Mouse (Mus musculus): ENCODE data around the gene Slc35e3. TPM values are rescaled to one million over a fixed set of nuclear protein-coding genes. Genes with fewer than 3 reads are reported as not detected.
"Not testable (repeated sequence)": the region's sequence is repeated elsewhere in the genome, so short reads cannot be mapped to it uniquely, and the experiment has no call there.

Gene Slc35e3
- polyA plus RNA-seq, 1 experiment: 8.2 TPM

GRCm38 (mm10) chr10:117762281-117762830 is 16.2 kb upstream of the Slc35e3 start:
- DNase-seq (ENCODE audit: low read depth): no peak

GRCm38 (mm10) chr10:117761551-117761950 is 15.4 kb upstream of the Slc35e3 start:
- DNase-seq (ENCODE audit: low read depth): no peak

GRCm38 (mm10) chr10:117760831-117761335 is 14.7 kb upstream of the Slc35e3 start:
- DNase-seq (ENCODE audit: low read depth): no peak

GRCm38 (mm10) chr10:117759844-117760630 is 13.9 kb upstream of the Slc35e3 start:
- DNase-seq (ENCODE audit: low read depth): no peak

GRCm38 (mm10) chr10:117758749-117759727 is 12.9 kb upstream of the Slc35e3 start:
- DNase-seq (ENCODE audit: low read depth): no peak

- not testable (repeated sequence) for DNase-seq (ENCODE audit: low read depth)
Observed at GRCm38 (mm10) chr10:117758344-117758743, 12.2 kb upstream of the Slc35e3 start.

GRCm38 (mm10) chr10:117757796-117758342 is 11.7 kb upstream of the Slc35e3 start:
- no peak for DNase-seq (ENCODE audit: low read depth)

GRCm38 (mm10) chr10:117757259-117757658 is 11.1 kb upstream of the Slc35e3 start:
- no peak for DNase-seq (ENCODE audit: low read depth)

- DNase-seq (ENCODE audit: low read depth): no peak
Observed at GRCm38 (mm10) chr10:117756784-117757183, 10.6 kb upstream of the Slc35e3 start.

- DNase-seq (ENCODE audit: low read depth): no peak
Observed at GRCm38 (mm10) chr10:117755799-117756467, 9.8 kb upstream of the Slc35e3 start.

- DNase-seq (ENCODE audit: low read depth): no peak
Observed at GRCm38 (mm10) chr10:117755086-117755798, 9.1 kb upstream of the Slc35e3 start.

GRCm38 (mm10) chr10:117754609-117754940 is 8.4 kb upstream of the Slc35e3 start:
- DNase-seq (ENCODE audit: low read depth): no peak

GRCm38 (mm10) chr10:117753711-117754608 is 7.8 kb upstream of the Slc35e3 start:
- DNase-seq (ENCODE audit: low read depth): no peak

GRCm38 (mm10) chr10:117752851-117753647 is 6.9 kb upstream of the Slc35e3 start:
- DNase-seq (ENCODE audit: low read depth): no peak

- DNase-seq (ENCODE audit: low read depth): no peak
Observed at GRCm38 (mm10) chr10:117752304-117752821, 6.2 kb upstream of the Slc35e3 start.

- DNase-seq (ENCODE audit: low read depth): no peak
Observed at GRCm38 (mm10) chr10:117751744-117752143, 5.6 kb upstream of the Slc35e3 start.

GRCm38 (mm10) chr10:117751282-117751610 is 5.1 kb upstream of the Slc35e3 start:
- no peak for DNase-seq (ENCODE audit: low read depth)

GRCm38 (mm10) chr10:117750529-117751281 is 4.5 kb upstream of the Slc35e3 start:
- no peak for DNase-seq (ENCODE audit: low read depth)
